Mouse (Mus musculus) lung, postnatal 14 days (tissue): ENCODE data around the gene Mbnl2.

ENCODE experiments used
- DNase-seq: peaks from one replicate; pipeline ENCODE4 v3.0.0; 2021

Mbnl2 gene

GRCm38 (mm10) chr14:120441256-120441655 lies 165.8 kb downstream of the Mbnl2 start:
- no peak for DNase-seq

- DNase-seq, result no peak
Observed at GRCm38 (mm10) chr14:120441836-120442235, 166.4 kb downstream of the Mbnl2 start.

GRCm38 (mm10) chr14:120454221-120454620 lies 178.8 kb downstream of the Mbnl2 start:
- DNase-seq, result no peak

- no peak for DNase-seq
Observed at GRCm38 (mm10) chr14:120463938-120464727, 188.7 kb downstream of the Mbnl2 start.

GRCm38 (mm10) chr14:120466816-120467215 lies 191.3 kb downstream of the Mbnl2 start:
- no peak for DNase-seq

- DNase-seq, result no peak
Observed at GRCm38 (mm10) chr14:120469126-120469790, 193.8 kb downstream of the Mbnl2 start.

- no peak for DNase-seq
Observed at GRCm38 (mm10) chr14:120476186-120476697, 200.8 kb downstream of the Mbnl2 start.

GRCm38 (mm10) chr14:120477288-120477981 lies 202.0 kb downstream of the Mbnl2 start:
- DNase-seq, result peak; percentile 99

GRCm38 (mm10) chr14:120477982-120478568 lies 202.6 kb downstream of the Mbnl2 start, which contains the start of gene Rap2a:
Rap2a (plus strand) TSS chr14:120478444.
- peak; percentile 96 for DNase-seq

GRCm38 (mm10) chr14:120478641-120479341 lies 203.3 kb downstream of the Mbnl2 start:
- peak; percentile 42 for DNase-seq

GRCm38 (mm10) chr14:120480341-120480900 lies 205.0 kb downstream of the Mbnl2 start:
- DNase-seq, result no peak

- DNase-seq, result no peak
Observed at GRCm38 (mm10) chr14:120480927-120481326, 205.5 kb downstream of the Mbnl2 start.
